Mouse (Mus musculus) CD4-positive, CD25-positive, alpha-beta regulatory T cell, adult 2 months (primary cell): ENCODE measurements around the gene Nrl.
A peak's percentile ranks its signal among the peaks of the same experiment; 100 is the strongest.

Experiments
- DNase-seq: peaks from one replicate; pipeline ENCODE4 v3.0.0-alpha.2; 2012; ENCODE audit warnings: low read depth, low spot score

Gene Nrl

DNA sequence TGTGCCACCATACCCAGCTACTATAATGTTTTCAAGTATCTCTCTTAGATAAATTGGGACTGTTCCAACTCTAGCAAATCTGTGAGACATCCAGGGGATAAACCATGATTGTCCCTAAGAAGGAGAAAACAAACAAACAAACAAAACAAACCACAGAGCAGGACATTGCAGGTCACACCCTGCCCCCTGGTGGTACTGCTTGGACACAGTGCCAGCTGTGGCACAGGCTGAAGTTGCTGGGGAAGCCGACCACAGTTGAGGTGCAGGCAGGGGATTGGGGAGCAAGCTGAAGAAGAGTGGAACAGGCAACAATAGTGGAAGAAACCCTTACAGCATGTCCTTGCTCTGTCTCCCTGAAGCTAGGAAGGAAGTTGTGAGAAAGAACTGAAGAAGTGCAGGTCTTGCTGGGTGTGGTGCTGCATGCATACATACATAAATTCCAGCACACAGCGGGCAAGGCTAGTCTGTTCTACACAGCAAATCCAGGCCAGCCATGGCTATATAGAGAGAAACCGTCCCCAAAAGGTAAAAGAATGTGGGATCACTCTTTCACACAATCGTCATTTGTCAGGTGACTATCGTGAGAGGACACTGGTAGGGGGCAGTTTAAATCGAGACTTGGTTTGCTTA, 11.4 kb upstream of the Nrl start:
- DNase-seq = peak; percentile 67

DNA sequence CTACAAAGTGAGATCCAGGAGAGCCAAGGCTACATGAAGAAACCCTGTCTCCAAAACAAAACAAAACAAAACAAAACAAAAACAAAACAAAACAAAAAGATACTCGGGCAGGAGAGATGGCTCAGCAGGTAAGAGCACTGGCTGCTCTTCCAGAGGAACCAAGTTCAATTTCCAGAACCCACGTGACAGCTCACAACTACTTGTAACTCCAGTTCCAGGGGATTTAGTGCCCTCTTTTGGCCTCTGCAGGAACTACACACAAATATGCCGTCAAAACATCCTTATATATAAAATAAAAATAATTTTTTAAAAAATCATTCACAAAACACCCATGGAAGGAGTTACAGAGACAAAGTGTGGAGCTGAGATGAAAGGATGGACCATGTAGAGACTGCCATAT, 3.2 kb upstream of the Nrl start:
- peak; percentile 75 for DNase-seq

DNA sequence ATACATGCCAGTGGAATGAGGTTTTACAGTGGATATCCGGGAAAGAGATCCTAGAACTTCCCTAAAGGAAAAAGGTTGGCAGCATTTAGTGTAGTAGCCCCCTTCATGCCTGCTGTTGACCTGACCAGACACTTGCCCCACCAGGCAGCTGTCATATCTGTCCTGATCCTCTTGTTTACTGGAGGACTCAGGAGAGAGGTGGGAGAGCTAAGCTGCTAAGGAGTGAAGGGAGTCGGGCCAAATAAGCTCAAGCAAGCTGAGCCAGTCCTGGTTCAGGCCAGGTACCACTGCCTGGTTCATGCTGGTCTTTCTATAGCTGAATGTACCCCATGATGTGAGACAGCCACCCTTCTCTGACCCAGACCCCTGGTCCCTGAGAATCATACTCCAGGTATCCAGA, 1.9 kb upstream of the Nrl start:
- DNase-seq = no peak

DNA sequence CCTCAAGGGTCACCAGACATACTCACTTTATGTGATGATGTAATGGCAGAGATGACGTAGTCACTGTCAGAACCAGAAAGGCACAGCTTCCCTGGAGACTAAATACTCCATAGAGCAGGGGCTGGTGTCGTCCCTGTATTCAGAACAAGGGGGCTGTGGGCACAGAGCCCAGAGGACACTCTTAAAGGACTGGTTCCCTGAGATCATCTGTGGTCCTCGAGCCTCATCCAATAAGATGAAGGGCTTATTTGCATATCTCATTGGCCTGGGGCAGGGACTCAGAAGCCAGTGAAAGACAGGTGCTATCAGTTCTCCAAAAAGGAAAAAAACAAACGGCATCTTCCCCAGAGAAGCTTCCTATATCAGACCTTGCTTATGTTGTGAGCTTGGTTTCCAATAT, 719 bp downstream of the Nrl start:
- no peak for DNase-seq

DNA sequence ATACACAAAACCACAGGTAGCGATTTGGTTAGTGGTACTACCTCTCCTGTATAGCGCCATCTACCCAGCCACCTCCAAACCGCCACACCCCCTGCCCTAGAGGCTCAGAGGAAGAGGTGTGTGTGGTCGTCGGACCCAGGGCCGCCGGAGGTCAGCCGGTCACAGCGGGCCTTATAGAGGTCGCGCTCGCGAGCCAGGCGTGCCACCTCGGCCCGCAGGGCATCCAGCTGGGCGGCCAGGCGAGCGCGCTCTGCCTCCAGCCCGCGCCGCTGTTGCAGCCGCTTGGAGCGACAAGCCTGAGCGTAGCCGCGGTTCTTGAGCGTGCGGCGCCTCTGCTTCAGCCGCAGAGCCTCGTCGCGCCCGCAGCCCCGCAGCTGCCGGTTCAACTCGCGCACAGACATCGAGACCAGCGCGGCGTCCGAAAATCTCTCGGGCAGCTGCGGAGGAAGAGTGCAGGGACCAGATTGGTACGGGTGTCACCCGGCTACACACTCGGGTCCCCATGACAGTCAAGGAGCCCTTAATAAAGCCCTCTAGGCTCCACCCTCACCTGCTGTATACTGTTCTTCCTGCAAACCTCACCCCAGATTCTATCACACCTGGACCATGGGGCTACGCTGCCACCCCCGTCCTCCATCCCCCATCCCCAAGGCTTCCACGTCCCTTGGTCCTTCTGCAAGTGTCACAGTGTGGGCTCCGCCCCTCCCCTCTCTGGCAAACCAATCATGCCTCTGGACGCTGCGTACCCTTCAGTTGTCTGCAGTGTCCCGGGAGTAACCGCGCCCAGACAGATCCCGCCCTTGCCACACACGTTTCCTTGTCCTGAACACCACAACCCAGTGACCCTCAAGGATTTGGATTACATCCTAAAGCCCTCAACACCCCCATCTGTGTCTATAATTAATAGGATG, 4.1 kb downstream of the Nrl start:
- peak; percentile 40 for DNase-seq

DNA sequence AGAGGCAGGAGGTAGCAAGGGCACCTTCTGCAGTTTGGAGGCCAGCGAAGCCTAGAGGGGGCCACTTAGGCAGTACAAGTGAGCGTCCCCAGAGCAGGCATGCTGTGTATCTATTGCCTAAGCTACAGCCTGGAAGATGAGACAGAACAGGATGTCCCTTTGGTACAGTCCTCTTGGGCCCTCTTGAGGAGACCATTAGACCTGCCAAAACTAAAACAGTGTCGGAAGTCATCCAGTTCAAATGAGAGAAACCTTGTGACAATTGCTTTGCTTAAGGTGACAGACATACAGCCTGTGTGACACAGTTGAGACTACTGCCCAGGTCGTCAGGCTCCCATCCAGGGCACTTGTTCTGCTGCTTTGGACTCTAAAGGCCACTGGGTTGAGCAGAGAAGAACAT, 5.2 kb downstream of the Nrl start:
- no peak for DNase-seq

DNA sequence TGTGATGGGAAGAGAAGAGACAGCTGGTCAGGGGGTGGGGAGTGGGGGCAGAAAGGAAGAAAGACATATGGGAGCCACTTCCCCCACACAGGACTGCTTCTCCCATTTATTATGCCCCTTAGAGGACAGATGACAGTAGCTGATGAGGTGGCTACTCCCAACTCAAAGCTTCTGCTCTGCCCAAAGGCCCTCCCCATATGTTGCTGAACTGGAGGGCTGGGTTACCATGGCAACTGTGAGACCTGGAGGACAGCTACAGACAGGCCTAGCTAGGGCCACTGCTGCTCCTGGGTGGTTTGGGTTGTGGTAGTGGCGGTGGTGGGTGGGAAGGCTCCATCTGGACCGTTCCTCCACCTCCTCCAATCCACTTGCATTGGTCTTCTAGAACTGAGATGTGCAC, 5.9 kb downstream of the Nrl start:
- DNase-seq = no peak

DNA sequence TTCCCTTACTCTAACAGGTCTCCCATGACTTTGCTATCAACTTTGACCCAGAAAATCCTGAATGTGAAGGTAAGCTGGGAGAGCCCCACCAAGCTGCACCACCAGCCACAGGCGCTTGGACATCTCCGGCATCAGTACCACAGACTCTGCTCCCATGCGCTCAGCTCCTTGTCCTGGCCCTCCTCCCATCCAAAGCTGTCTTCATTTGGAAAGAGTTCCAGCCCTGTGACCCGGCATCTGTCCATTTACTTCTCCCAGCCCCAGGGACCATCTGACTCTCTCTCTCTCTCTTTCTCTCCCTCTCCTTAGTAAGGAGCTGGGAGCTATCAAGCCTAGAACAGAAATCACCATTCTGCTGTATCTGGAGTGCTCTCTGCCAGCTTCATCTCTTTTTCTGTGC, 8.9 kb downstream of the Nrl start:
- no peak for DNase-seq

DNA sequence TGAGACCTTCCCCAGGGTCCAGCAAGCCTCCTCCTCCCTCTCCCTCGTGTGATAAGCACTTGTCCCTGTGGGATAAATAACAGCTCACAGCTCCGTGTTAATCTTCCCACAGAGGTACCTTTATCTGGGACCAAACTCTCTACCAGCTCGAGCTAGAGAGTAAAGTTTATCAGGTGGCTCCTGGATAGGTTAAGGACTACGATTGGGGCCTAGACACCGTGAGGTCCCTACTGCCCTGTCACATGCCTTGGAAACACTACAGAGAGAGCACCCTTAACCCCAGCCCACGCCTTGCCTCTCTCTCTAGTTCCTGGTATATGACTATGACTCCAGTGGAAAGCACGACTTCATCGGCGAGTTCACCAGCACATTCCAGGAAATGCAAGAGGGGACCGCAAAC, 10.9 kb downstream of the Nrl start:
- no peak for DNase-seq

DNA sequence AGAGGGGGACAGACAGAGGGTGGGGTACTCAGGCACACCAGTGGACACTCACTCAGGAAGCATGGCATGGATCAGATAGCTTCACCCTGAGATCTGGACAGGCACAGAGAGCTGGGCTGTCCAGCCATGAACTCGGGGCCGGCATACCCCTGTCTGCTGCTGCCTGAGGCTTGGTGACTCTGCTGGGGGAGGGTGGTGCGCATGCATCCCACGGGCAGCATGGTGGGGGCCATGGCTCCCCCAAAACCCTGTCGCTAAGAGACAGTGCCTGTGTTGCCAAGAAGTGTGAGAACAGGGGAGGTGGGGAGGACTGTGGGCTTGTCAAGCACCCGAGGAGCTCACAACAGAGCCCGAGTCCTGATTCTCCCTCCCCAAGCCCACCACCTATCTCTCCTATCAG, 13.7 kb downstream of the Nrl start:
- no peak for DNase-seq

DNA sequence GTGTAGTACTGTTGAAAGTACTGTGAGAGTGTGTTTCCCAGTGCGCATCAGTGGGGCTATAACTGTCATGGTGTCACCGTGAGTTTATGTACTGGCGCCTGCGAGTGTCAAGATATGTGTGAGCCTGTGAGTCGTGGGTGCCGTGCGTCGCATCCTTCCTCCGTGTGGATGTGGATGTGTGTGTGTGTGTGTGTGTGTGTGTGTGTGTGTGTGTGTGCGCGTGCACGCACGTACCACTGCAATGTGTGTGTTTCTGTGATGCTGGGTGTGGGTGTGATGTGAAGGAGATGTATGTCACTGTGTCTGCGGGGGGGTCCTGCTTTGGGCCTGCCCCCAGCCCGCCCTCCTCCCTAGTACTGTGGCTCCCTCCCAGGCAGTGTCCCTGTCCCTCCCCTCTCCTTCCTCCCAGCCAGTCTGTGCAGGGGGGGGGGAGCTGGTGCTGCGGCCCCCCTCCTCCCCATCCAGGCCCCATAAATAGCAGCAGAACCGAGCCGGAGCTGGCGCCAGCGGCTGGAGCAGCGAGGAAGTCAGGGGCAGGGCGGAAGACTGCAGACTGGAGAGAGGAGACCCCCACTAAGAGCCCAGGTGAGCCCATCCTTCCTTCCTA, 14.6 kb downstream of the Nrl start, which contains the start of gene Cpne6:
Gene Cpne6, plus strand, starts transcription at position 321 of the 607 bp plus-strand sequence.
- DNase-seq = no peak

DNA sequence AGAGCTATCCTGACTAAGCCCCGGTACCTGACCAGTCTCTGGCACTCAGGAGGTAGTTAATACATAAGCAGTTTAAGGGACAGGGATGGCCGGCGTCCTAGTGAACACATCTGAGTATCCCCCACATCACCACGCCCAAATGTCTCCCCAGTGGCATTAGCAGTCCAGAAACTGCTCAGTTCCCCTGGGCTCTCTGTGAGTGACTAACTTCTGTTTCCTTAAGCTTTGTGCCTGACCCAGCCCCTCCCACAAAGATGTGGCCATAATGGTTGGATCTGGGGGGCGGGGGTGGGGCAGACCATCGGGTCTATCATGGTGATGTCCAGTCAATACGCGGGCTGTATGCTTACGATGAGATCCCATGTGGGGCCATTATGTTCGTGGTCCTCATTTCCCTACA, 15.2 kb downstream of the Nrl start:
- no peak for DNase-seq

DNA sequence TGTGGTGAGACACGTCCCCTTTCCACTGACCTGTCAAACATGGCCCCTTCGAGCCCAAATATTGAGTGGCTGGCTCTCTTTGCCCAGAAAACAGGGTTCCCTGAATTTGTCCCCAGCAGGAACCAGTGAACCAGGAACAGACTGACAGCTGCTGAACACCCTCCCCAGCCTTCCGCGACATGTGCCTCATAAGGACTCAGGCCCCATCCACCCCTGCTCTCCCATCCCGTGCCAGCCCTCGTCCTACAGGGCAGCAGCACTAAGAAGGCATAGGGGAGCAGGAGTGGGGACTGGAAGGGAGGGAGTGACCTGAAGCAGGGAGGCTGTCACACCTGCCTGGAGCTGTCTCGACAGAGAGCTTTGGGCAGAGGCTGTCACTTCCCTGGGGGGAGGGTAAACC, 17.0 kb downstream of the Nrl start:
- no peak for DNase-seq

DNA sequence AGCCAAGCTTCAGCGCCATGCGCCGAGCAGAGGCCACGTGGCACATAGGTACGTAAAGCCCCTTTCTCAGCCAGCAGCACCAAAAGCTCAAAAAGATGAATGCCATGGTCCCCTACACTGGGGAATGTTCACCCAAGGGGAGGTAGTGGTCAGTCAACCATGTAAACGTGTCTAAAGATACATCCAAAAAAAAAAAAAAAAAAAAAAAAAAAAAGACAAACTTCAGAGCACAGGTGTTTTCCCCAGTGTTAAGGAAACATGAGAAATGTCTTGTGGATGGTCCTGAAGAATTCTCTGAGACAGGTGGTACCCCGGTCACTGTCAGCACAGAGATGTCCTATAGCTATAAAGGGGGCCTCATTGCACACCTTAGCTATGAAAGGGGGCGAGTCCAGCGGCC, 19.2 kb downstream of the Nrl start:
- DNase-seq = no peak

DNA sequence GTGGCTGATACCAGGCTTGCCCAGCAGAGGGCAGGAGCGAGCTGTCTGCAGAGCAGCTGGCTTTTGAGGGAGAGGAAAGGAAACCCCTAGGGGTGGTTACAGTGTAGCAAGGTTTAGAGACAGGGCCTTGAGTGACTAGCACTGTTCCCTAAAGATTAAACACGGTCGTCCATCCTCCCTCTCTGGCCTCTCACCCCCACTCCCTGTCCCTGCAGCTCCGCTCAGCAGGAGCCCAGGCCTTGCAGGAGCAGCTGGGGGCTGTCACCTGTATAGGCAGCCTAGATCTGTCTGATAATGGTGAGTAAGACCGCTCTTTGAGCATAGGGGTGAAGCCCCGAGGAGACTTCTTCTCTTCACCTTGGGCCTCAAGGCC, 27.3 kb downstream of the Nrl start:
- peak; percentile 91 for DNase-seq

DNA sequence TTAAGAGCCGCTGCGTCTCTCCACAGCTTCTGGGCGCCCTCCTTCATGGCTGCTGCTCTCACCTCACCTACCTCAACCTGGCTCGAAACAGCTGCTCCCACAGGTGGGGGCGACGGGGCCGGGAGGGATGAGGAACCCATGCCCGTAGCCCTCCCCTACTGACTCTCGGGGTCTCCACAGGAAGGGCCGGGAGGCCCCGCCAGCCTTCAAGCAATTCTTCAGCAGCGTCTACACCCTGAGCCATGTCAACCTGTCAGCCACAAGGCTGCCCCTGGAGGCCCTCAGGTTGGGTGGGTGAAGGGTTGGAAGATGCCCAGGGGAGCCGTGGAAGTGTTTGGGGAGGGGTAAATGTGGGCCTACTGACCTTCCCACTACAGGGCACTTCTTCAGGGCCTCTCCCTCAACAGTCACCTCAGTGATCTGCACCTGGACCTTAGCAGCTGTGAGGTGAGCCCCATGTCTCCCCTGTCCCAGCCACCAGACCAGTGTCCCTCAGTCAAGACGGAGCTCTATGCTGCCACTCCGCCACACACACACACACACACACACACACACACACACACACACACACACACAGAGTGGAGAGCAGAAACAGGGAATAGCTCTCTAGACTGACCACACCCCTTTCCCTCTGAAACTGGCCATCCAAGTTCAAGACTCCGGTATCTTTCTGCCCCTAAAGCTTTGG, 27.9 kb downstream of the Nrl start:
- no peak for DNase-seq

DNA sequence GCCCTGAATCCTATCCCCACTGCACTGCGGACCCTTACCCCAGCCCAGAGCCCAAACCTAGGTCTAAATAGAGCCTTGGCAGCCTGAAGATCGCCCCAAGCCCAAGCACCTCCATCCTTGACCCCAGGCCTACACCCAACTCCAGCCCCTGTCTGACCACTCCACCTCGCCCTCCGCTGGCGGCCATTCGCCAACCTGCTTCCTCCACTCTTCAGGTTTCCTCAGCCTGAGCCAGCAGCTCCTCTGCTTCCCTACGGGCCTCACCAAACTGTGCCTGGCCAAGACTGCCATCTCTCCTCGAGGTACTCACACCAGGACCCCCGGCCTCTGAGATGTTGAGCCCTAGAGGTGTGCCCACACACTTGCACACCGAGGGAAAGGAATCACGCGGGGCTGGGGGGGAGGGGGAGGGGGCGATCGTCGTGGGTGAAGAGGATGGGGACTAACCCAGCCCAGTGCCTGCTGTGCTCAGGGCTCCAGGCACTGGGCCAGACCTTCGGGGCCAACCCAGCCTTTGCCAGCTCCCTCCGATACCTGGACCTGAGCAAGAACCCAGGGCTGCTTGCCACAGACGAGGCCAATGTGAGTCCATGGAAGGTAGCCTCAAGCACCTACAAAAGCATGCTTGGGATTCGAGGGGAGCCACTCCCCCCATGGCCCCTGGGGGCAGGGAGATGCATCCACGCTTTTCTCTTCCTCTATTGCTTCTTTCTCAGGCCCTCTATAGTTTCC, 29.1 kb downstream of the Nrl start:
- no peak for DNase-seq

DNA sequence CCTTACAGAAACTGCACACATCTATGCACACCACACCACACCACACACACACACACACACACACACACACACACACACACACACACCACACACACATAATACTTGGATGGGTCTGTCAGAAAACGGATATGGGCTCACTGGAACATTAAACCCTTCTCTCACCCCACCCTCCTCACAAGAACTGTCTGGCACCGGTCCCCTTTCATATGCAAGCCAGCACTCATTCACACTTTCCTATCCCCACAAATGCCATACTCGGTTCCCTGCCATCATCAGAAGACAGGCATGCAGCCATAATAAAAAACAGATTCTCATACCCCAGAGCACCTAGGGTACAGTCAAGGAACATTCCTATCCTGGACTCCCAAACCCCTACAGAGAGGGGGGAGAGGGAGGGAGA, 32.7 kb downstream of the Nrl start:
- no peak for DNase-seq

DNA sequence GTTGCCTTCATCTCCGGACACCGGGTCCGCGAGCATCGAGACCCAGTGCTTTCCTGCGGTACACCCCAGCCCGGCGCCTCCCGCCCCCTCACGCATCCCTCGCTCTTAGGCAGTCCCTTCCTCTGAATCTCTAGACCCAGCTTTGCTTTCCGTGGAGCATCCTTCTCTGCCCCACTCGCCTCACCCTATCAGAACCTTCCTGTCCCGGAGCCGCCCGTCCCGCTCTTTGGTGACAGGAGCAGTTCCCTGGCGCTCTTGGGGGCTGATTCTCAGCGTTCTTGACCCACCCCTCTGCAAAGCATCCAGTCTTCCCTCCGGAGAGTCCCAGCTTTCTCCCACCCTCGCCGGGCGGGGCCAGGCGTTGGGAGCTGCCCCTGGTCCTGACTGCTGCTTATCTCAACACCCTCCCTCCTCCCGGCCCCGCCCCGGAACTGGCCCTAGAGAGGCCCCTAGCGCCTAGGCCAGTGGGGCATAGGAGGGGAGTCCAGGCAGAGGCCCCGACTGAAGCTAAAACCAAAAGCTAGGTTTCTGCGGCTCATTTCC, 33.4 kb downstream of the Nrl start:
- DNase-seq = peak; percentile 48

DNA sequence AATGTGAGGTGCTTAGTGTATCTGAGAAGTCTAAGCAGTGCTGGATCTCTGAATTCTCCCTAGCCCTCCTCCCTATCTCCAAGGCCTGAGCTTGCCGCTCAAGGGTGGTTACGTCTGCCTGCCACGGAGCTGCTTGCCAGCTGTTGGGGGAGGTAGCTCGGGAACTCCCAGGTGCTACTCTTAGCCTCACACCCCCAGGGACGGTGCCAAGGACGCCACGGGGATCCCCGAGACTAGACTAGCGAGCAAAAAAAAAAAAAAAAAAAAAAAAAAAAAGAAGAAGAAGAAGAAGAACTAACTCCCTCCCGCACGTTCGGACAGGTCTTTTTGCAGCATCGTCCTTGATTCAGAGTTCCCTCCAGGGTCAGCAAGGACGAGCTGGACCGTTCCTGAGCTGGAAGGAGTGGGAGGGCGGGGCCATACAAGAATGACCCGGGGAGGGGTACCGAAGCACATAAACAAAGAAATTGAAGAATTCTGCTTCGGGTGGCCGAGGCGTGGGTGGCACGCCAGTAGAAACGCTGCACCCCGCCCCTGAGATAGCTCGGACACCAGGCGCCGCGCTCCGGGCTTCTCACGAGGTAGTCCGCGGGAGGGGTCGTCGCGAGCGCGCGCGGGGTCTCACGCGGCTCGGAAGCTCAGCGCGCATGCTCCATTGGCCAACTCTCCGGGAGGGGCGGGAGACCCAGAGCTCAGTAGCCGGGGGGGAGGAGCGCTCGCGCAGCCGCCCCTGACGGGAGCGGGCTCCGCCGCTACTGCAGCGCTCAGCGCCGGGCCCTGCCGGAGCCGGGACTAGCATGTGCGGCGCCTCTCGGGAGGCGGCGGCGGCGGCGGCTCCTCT, 34.2 kb downstream of the Nrl start, which contains the start of gene Carmil3:
Gene Carmil3, plus strand, starts transcription at position 291 of the 841 bp plus-strand sequence.
- DNase-seq = peak; percentile 75
